Comparison of ENCODE assay signal across 12 mouse cellular contexts in the genomic region with DNA sequence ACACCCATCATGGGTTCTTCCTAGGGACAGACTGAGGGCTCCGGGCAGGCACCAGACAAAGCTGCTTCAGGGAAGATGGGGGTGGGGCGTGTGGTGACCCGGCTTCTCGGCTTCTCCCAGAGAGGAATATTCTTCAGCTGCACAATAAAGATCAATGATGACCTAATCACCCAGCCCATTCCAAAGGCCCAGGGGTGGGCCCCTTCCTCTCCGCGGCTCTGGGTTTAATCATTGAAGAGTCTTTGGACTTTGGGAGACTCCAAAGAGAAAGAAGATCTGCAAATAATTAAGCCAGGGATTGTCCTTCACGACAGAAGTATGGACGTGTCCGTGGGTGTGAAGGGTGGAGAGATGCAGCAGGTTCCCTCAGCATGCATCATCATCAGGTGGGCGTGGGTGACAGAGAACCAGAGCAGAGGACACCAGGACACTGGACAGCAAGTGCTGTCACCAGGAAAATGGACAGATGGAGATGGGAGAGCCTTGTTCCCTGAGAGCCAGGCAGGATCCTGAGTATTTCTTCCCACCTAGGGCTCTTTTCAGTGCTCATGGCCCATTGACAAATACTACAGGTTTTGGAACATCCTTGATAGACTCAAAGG. TPM values are rescaled to one million over a fixed set of nuclear protein-coding genes. Genes with fewer than 3 reads are reported as not detected.
DNase-seq lines count a peak whose midpoint lies in the region; ATAC-seq and TF ChIP-seq lines count a peak whose summit lies in the region.
"Had no signal": no experiment of that assay in that cellular context is flagged by ENCODE, and none has a peak within 500 bp of the region (broad histone marks: within the 10 kb centered on the region; RNA-seq: fewer than 3 reads in every experiment).

No protein-coding gene starts in this region.

- no peaks in the 10 kb centered on the region for H3K36me3 ChIP-seq in heart, embryonic 16.5 days (ENCODE audit: control insufficient read depth, insufficient read depth)
- H3K36me3 ChIP-seq in embryonic facial prominence, embryonic 10.5 days (replicated peaks): no peaks in the 10 kb centered on the region
- H3K36me3 ChIP-seq in kidney, adult 2 months (ENCODE audit: control insufficient read depth, insufficient read depth, low read length): no peaks in the 10 kb centered on the region
- H3K36me3 ChIP-seq in liver, embryonic 14.5 days (replicated peaks; ENCODE audit: control insufficient read depth, insufficient read depth, low read depth): no peaks in the 10 kb centered on the region
- H3K36me3 ChIP-seq: embryonic facial prominence, embryonic 13.5 days; hindbrain, embryonic 15.5 days; midbrain, embryonic 12.5 days had no signal

- no peaks in the 10 kb centered on the region for H3K27me3 ChIP-seq in heart, embryonic 16.5 days (ENCODE audit: control insufficient read depth, insufficient read depth, low read length)
- no peaks in the 10 kb centered on the region for H3K27me3 ChIP-seq in embryonic facial prominence, embryonic 10.5 days (replicated peaks; ENCODE audit: low read depth, poor library complexity, severe bottlenecking)
- no peaks in the 10 kb centered on the region for H3K27me3 ChIP-seq in kidney, adult 2 months (replicated peaks; ENCODE audit: control insufficient read depth, insufficient read depth, low read length)
- H3K27me3 ChIP-seq in liver, embryonic 14.5 days (ENCODE audit: control insufficient read depth, insufficient read depth, low read length): no peaks in the 10 kb centered on the region
- H3K27me3 ChIP-seq: embryonic facial prominence, embryonic 13.5 days; hindbrain, embryonic 15.5 days; midbrain, embryonic 12.5 days had no signal

- H3K27ac ChIP-seq in heart, embryonic 16.5 days (ENCODE audit: low read length): peak overlapping the region; percentile 52
- peak overlapping the region; percentile 80 for H3K27ac ChIP-seq in embryonic facial prominence, embryonic 10.5 days (replicated peaks)
- peak overlapping the region; percentile 83 for H3K27ac ChIP-seq in kidney, adult 2 months (ENCODE audit: insufficient read depth, low read depth, low read length)
- no peak overlapping the region for H3K27ac ChIP-seq in liver, embryonic 14.5 days
- H3K27ac ChIP-seq: embryonic facial prominence, embryonic 13.5 days; hindbrain, embryonic 15.5 days; midbrain, embryonic 12.5 days had no signal

- H3K4me1 ChIP-seq in heart, embryonic 16.5 days (ENCODE audit: control insufficient read depth, insufficient read depth, low read length): peaks cover 10% of the 10 kb centered on the region
- H3K4me1 ChIP-seq in embryonic facial prominence, embryonic 10.5 days: peaks cover 34% of the 10 kb centered on the region
- H3K4me1 ChIP-seq in kidney, adult 2 months (ENCODE audit: control insufficient read depth, insufficient read depth, low read length): peaks cover 21% of the 10 kb centered on the region
- peaks cover 0 to 15% of the 10 kb centered on the region in 2 experiments; a peak in 2 of 4 replicates for H3K4me1 ChIP-seq in liver, embryonic 14.5 days (replicated peaks; ENCODE audit: control insufficient read depth in 2 of 2, insufficient read depth in 2 of 2, low read length in 1 of 2)

- H3K4me3 ChIP-seq in heart, embryonic 16.5 days (ENCODE audit: low read length): no peak overlapping the region
- no peak overlapping the region for H3K4me3 ChIP-seq in embryonic facial prominence, embryonic 10.5 days
- H3K4me3 ChIP-seq in kidney, adult 2 months (ENCODE audit: insufficient read depth, low read depth, low read length): no peak overlapping the region
- no peak overlapping the region for H3K4me3 ChIP-seq in liver, embryonic 14.5 days (ENCODE audit: insufficient read depth in 1 of 2, low read depth in 2 of 2, low read length in 2 of 2)
- H3K4me3 ChIP-seq: embryonic facial prominence, embryonic 13.5 days; hindbrain, embryonic 15.5 days; midbrain, embryonic 12.5 days had no signal

- ATAC-seq in heart, embryonic 16.5 days (replicated peaks; ENCODE audit: extremely low read depth, insufficient read depth, low FRiP score): 0 out of 2 replicates have a peak, but pooled peaks have one; percentile 12
- ATAC-seq in liver, embryonic 14.5 days (ENCODE audit: insufficient read depth): no peak

- no peak overlapping the region for H3K9ac ChIP-seq in heart, embryonic 16.5 days (ENCODE audit: low read length)
- H3K9ac ChIP-seq in liver, embryonic 14.5 days (replicated peaks): no peak overlapping the region
- H3K9ac ChIP-seq: embryonic facial prominence, embryonic 13.5 days; hindbrain, embryonic 15.5 days; midbrain, embryonic 12.5 days had no signal

- no peak for DNase-seq in heart, adult 18-20 months
- peak; percentile 41 for DNase-seq in embryonic facial prominence, embryonic 10.5 days (ENCODE audit: low spot score)
- peak; percentile 87 for DNase-seq in kidney, adult 2 months
- peak in 2 of 3 experiments; percentile 14 to 15 for DNase-seq in liver, embryonic 14.5 days (ENCODE audit: low read depth in 3 of 3, low spot score in 3 of 3)
- DNase-seq in layer of hippocampus, postnatal 14 days (ENCODE audit: low spot score in 2 of 2): no peak
- no peak for DNase-seq in adrenal gland, adult 8-10 months
- DNase-seq: left cerebral cortex, postnatal 4 days; thymus, postnatal 36 days had no signal

- TF ChIP-seq EP300 in liver, embryonic 14.5 days (IDR thresholded peaks at IDR 0.05; ENCODE audit: low read depth): no peak

- H3K4me2 ChIP-seq in heart, embryonic 16.5 days (ENCODE audit: low read depth, low read length): no peak overlapping the region
- H3K4me2 ChIP-seq in liver, embryonic 14.5 days (ENCODE audit: low read depth): no peak overlapping the region
- H3K4me2 ChIP-seq: embryonic facial prominence, embryonic 13.5 days; hindbrain, embryonic 15.5 days; midbrain, embryonic 12.5 days had no signal

- H3K9me3 ChIP-seq in heart, embryonic 16.5 days (replicated peaks; ENCODE audit: control insufficient read depth, low read length): no peaks in the 10 kb centered on the region
- H3K9me3 ChIP-seq in embryonic facial prominence, embryonic 10.5 days: no peaks in the 10 kb centered on the region
- no peaks in the 10 kb centered on the region for H3K9me3 ChIP-seq in liver, embryonic 14.5 days (ENCODE audit: control insufficient read depth, low read length)
- H3K9me3 ChIP-seq: embryonic facial prominence, embryonic 13.5 days; hindbrain, embryonic 15.5 days; midbrain, embryonic 12.5 days had no signal

- no peak for TF ChIP-seq POLR2A in kidney, adult 2 months (IDR thresholded peaks at IDR 0.05; ENCODE audit: low read depth, low read length)

- WGBS in heart, embryonic 16.5 days: 59% methylated on average over 10 of the region's 10 CpGs
- 23% methylated on average over 10 of the region's 10 CpGs for WGBS in embryonic facial prominence, embryonic 10.5 days
- WGBS in kidney, adult 2 months: 39% methylated on average over 10 of the region's 10 CpGs
- WGBS in liver, embryonic 14.5 days (ENCODE audit: insufficient replicate concordance): 53% methylated on average over 10 of the region's 10 CpGs

- TF ChIP-seq CTCF in kidney, adult 2 months (conservative IDR thresholded peaks at IDR 0.05; ENCODE audit: insufficient read depth, insufficient read length, low read depth, low read length): no peak
- TF ChIP-seq CTCF in liver, embryonic 14.5 days (IDR thresholded peaks at IDR 0.05; ENCODE audit: low read depth): no peak

RNA-seq across cellular contexts. Expression of a gene that starts 28.5 kb away (rescaled TPM):
- 4.3 and 5.8 TPM in 2 replicates for polyA plus RNA-seq in heart, embryonic 16.5 days (2015; fragmentation: Nextera tagmentation; extraction: Ambion mirVana)
- 10 to 100 TPM in 1 of 2 experiments, 1 to 10 TPM in 1; 9.8 to 10.8 TPM for total RNA-seq in heart, adult 18-20 months (2021)
- polyA plus RNA-seq in embryonic facial prominence, embryonic 10.5 days (2016; fragmentation: Nextera tagmentation; extraction: Ambion mirVana): 12.1 and 18.1 TPM in 2 replicates
- 46.7 and 51.2 TPM in 2 replicates for polyA plus RNA-seq in kidney, adult 2 months (2012; rRNA removed)
- polyA plus RNA-seq in liver, embryonic 14.5 days (2012; rRNA removed): 4.9 and 6.1 TPM in 2 replicates
- 1.1 and 1.6 TPM in 2 replicates for polyA plus RNA-seq in liver, embryonic 14.5 days (2014; fragmentation: Nextera tagmentation; extraction: Ambion mirVana)
- 10 to 100 TPM; 11.3 to 11.5 TPM for total RNA-seq in layer of hippocampus, postnatal 14 days (2021)
- 10 to 100 TPM; 14.7 to 25.2 (median 18.0) TPM for total RNA-seq in adrenal gland, adult 8-10 months (2022)

Comparison
In these comparisons a context has a peak if more than half of its experiments do, and no peak if none do; other contexts are left out.
1. DNase-seq: peak in embryonic facial prominence, embryonic 10.5 days (single experiment), kidney, adult 2 months (single experiment) and liver, embryonic 14.5 days (2 of 3); none in heart, adult 18-20 months (0 of 2), layer of hippocampus, postnatal 14 days (0 of 2) and adrenal gland, adult 8-10 months (single experiment).